9 mouse cellular contexts compared by ENCODE assay signal in genomic region chr8:128551421-128552139, GRCm38 (mm10).
DNase-seq lines count a peak whose midpoint lies in the region; TF ChIP-seq lines count a peak whose summit lies in the region.
"Had no signal": no experiment of that assay in that cellular context is flagged by ENCODE, and none has a peak within 500 bp of the region (broad histone marks: within the 10 kb centered on the region; RNA-seq: fewer than 3 reads in every experiment).

No protein-coding gene starts in this region.

- peaks cover 11% of the 10 kb centered on the region for H3K9me3 ChIP-seq in ES-Bruce4 (replicated peaks; ENCODE audit: control insufficient read depth, insufficient read depth, low read length, poor library complexity, severe bottlenecking)
- H3K9me3 ChIP-seq: liver, embryonic 15.5 days had no signal

- no peak overlapping the region for H3K4me3 ChIP-seq in ES-Bruce4 (ENCODE audit: low read depth, low read length)
- H3K4me3 ChIP-seq: liver, embryonic 15.5 days had no signal

- no peak overlapping the region for H3K27ac ChIP-seq in ES-Bruce4 (ENCODE audit: insufficient read depth, low read length)
- H3K27ac ChIP-seq: liver, embryonic 15.5 days had no signal

- TF ChIP-seq POLR2A in ES-Bruce4 (IDR thresholded peaks at IDR 0.05; ENCODE audit: insufficient read depth, low read length) = no peak

- H3K36me3 ChIP-seq in ES-Bruce4 (ENCODE audit: control insufficient read depth, insufficient read depth, low read length, poor library complexity, severe bottlenecking) = no peaks in the 10 kb centered on the region
- H3K36me3 ChIP-seq: liver, embryonic 15.5 days had no signal

- no peaks in the 10 kb centered on the region for H3K27me3 ChIP-seq in ES-Bruce4 (ENCODE audit: control insufficient read depth, insufficient read depth, low read length, poor library complexity, severe bottlenecking)
- H3K27me3 ChIP-seq: liver, embryonic 15.5 days had no signal

- no peaks in the 10 kb centered on the region for H3K4me1 ChIP-seq in ES-Bruce4 (ENCODE audit: control insufficient read depth, insufficient read depth, low read length)
- H3K4me1 ChIP-seq: liver, embryonic 15.5 days had no signal

- TF ChIP-seq CTCF in ES-Bruce4 (IDR thresholded peaks at IDR 0.05; ENCODE audit: low read depth, low read length) = peak; percentile 81

- DNase-seq in adrenal gland, postnatal 10 days = peak; percentile 82
- DNase-seq in embryo, embryonic 11.5 days (ENCODE audit: low read depth, low spot score) = peak; percentile 50
- peak; percentile 50 to 70 for DNase-seq in gastrocnemius, postnatal 4 days (ENCODE audit: low spot score in 2 of 2)
- peak; percentile 39 to 82 for DNase-seq in layer of hippocampus, adult 8-10 months (ENCODE audit: low spot score in 2 of 2)
- peak; percentile 65 for DNase-seq in lung, postnatal 25 days (ENCODE audit: low spot score)
- DNase-seq in right cerebral cortex, postnatal 10 days (ENCODE audit: low spot score in 2 of 2) = peak; percentile 62 to 82
- DNase-seq in urinary bladder, postnatal 14 days (ENCODE audit: low spot score) = peak; percentile 69

- no peak overlapping the region for H3K9ac ChIP-seq in ES-Bruce4 (ENCODE audit: low read depth, poor library complexity, severe bottlenecking)
- H3K9ac ChIP-seq: liver, embryonic 15.5 days had no signal

- no peak for TF ChIP-seq EP300 in ES-Bruce4 (IDR thresholded peaks at IDR 0.05; ENCODE audit: insufficient read depth, low read depth, low read length)
